Mouse (Mus musculus) hindbrain, embryonic 11.5 days (tissue): ENCODE data around the gene Hlcs. TPM values are rescaled to one million over a fixed set of nuclear protein-coding genes. Genes with fewer than 3 reads are reported as not detected.

Source experiments
- ATAC-seq: fragments of 200-750 bp; cut with Nextera tagmentation; 2 replicates; pipeline ENCODE4 v1.8.0; 2017; ENCODE audit warnings: mild to moderate bottlenecking, moderate TSS enrichment, moderate library complexity; ENCODE audit not compliant: low FRiP score
- DNase-seq: peaks from one replicate; pipeline ENCODE4 v3.0.0-alpha.2; 2015; ENCODE audit warnings: low spot score
- H3K27ac ChIP-seq: fragments of 300-500 bp; sonication (generic); 2 replicates; pipeline ENCODE4 v1.5.1; 2014; ENCODE audit warnings: mild to moderate bottlenecking, low read depth, low read length
- H3K27me3 ChIP-seq: fragments of 300-500 bp; sonication (generic); 2 replicates; pipeline ENCODE4 v1.6.1; 2014; ENCODE audit warnings: mild to moderate bottlenecking, low read length, moderate library complexity, mixed read lengths; ENCODE audit not compliant: control insufficient read depth, insufficient read depth
- H3K36me3 ChIP-seq: fragments of 300-500 bp; sonication (generic); 2 replicates; pipeline ENCODE4 v1.6.1; 2014; ENCODE audit warnings: mild to moderate bottlenecking, low read length, moderate library complexity, mixed read lengths; ENCODE audit not compliant: control insufficient read depth, insufficient read depth
- H3K4me1 ChIP-seq: fragments of 300-500 bp; sonication (generic); replicated peaks from 2 replicates; pipeline ENCODE4 v1.6.1; 2014; ENCODE audit warnings: low read length, mixed read lengths; ENCODE audit not compliant: control insufficient read depth, insufficient read depth
- H3K4me2 ChIP-seq: fragments of 300-500 bp; sonication (generic); replicated peaks from 2 replicates; pipeline ENCODE4 v1.6.1; 2014; ENCODE audit warnings: mild to moderate bottlenecking, low read depth, low read length
- H3K4me3 ChIP-seq: fragments of 300-500 bp; sonication (generic); 2 replicates; pipeline ENCODE4 v1.5.1; 2014; ENCODE audit warnings: low read depth, low read length
- H3K9ac ChIP-seq: fragments of 300-500 bp; sonication (generic); 2 replicates; pipeline ENCODE4 v1.6.1; 2014; ENCODE audit warnings: low read depth, low read length
- H3K9me3 ChIP-seq: fragments of 300-500 bp; sonication (generic); 2 replicates; pipeline ENCODE4 v1.6.1; 2016; ENCODE audit warnings: low read length; ENCODE audit not compliant: control insufficient read depth
- WGBS: fragments of 180-500 bp; shearing (Covaris S2); extraction: QIAGEN DNeasy Blood & Tissue Kit; methylation state at CpG from one replicate; pipeline ENCODE4 v1.1.7; 2014; 5-methylcytosine and 5-hydroxymethylcytosine counted together
- polyA plus RNA-seq: library from polyadenylated mRNA; unstranded; fragments of >200 nt; fragmentation: Nextera tagmentation; extraction: Ambion mirVana; gene quantifications from 2 replicates; pipeline ENCODE4 v1.2.1, GENCODE M21; 2014

Gene Hlcs
- polyA plus RNA-seq, 1 experiment from 2014 or later: 8.9 TPM

DNA sequence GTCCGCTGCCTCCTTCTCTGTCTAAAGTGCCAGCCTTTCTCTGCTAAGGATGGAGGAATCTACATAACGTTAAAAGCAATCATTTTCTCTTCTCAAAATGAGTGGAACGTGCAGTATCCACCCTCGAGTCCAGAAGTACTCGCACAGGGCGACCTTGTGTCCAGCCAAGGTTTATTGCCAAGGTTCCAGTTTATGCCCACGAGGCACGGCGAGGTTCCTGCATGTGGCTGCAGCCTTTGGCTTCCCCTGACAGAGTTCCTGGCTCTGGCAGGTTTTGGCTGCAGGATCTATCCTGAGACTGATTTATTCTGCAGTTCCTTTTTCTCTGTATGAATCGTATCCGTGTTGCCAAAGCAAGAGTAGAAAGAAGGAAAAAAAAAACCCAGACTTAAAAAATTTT lies 150.3 kb downstream of the Hlcs start:
- no peaks in the 10 kb centered on the region for H3K36me3 ChIP-seq
- no peak overlapping the region for H3K27ac ChIP-seq
- no peak overlapping the region for H3K9ac ChIP-seq
- no peaks in the 10 kb centered on the region; the same call in 1 of the 2 replicates for H3K4me1 ChIP-seq
- WGBS: 89% methylated on average over 11 of the region's 11 CpGs
- H3K4me3 ChIP-seq: no peak overlapping the region
- DNase-seq (no peak), ATAC-seq (no peak)
- H3K27me3 ChIP-seq: no peaks in the 10 kb centered on the region
- no peak overlapping the region for H3K4me2 ChIP-seq
- no peaks in the 10 kb centered on the region for H3K9me3 ChIP-seq

DNA sequence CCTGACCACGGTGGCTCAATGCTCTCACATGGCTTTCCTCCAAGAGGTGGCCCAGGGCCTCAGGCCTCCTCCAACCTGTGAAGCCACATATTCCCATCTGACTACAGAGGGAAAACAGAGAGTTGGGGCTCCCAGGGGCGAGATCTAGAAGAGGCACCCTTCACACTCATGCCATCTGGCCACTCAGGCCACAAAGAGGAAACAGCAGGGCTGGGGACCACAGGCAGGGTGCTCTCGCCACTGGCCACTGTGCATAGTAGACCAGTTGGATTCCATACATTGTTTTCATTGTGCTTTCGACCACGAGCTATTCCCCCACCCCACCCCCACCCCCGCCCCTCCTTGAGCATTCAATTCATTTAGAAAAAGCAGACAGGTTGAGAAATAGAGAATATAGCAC lies 151.4 kb downstream of the Hlcs start:
- no peak overlapping the region for H3K27ac ChIP-seq
- 32% methylated on average over 6 of the region's 6 CpGs for WGBS
- no peaks in the 10 kb centered on the region for H3K27me3 ChIP-seq
- no peak overlapping the region for H3K4me2 ChIP-seq
- no peaks in the 10 kb centered on the region for H3K9me3 ChIP-seq
- no peak overlapping the region for H3K4me3 ChIP-seq
- no peak overlapping the region for H3K9ac ChIP-seq
- no peaks in the 10 kb centered on the region; the same call in 1 of the 2 replicates for H3K4me1 ChIP-seq
- ATAC-seq (no peak), DNase-seq (no peak)
- H3K36me3 ChIP-seq: no peaks in the 10 kb centered on the region

DNA sequence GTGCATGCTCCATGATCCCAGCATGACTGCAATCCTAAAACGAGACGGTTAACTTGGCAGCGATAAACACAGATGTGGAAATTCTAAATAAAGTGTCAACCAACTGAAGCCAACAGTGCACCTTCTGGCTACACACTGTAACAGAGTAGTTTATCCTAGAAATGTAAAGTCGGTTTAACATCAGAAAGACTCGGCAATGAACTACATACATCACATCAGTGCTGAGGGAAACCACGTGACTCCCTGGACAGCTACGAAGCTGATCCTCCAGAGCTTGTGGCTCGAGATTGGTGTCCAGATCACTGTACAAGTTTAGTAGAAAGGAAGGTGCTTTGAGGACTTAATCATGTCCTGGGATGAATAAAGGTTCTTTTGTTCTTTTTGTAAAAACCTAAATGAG lies 155.6 kb downstream of the Hlcs start:
- no peaks in the 10 kb centered on the region for H3K36me3 ChIP-seq
- DNase-seq: no peak
- H3K9ac ChIP-seq: no peak overlapping the region
- ATAC-seq: no peak
- H3K9me3 ChIP-seq: no peaks in the 10 kb centered on the region
- H3K4me2 ChIP-seq: no peak overlapping the region
- peaks cover 9% of the 10 kb centered on the region for H3K4me1 ChIP-seq
- 85% methylated on average over 8 of the region's 8 CpGs for WGBS
- H3K27ac ChIP-seq: no peak overlapping the region
- no peak overlapping the region for H3K4me3 ChIP-seq
- H3K27me3 ChIP-seq: peaks cover 2% of the 10 kb centered on the region

DNA sequence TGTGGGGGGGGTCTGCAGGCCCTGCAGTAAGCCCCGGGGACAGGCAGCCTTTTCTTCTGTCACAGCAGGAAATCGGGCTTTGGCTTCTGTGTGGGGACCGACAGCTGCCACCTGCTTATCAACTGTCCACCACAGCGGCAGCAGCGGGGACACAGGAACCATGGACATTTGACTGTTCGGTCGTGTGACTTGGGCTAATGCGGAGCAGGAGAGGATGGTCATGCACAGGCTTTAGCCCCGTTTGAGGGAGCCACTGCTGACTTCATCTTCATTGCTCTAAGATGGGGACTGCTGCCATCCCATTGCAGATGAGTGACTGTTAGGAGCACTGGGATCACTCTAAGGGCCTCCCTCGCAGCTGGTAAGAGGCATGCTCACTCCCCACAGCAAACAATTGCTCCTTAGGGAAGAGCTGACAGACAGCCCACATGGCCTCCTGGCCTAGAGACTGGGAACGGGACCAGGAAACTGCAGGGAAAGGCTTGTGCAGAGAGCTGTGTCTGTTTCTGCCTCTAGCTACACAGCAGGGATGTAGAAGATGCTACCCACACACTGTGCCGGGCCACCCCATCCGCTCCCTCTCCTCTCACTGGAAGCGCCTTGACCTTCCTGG lies 158.2 kb downstream of the Hlcs start:
- no peak overlapping the region for H3K4me2 ChIP-seq
- no peaks in the 10 kb centered on the region for H3K9me3 ChIP-seq
- H3K27me3 ChIP-seq: peaks cover 2% of the 10 kb centered on the region
- 20% methylated on average over 14 of the region's 14 CpGs for WGBS
- no peak overlapping the region for H3K27ac ChIP-seq
- H3K4me1 ChIP-seq: peaks cover 10% of the 10 kb centered on the region
- no peaks in the 10 kb centered on the region for H3K36me3 ChIP-seq
- DNase-seq (peak; percentile 39), ATAC-seq (peak; percentile 62)
- 0 out of 2 replicates have a peak overlapping the region, but pooled peaks have one; percentile 13 for H3K9ac ChIP-seq
- H3K4me3 ChIP-seq: no peak overlapping the region

DNA sequence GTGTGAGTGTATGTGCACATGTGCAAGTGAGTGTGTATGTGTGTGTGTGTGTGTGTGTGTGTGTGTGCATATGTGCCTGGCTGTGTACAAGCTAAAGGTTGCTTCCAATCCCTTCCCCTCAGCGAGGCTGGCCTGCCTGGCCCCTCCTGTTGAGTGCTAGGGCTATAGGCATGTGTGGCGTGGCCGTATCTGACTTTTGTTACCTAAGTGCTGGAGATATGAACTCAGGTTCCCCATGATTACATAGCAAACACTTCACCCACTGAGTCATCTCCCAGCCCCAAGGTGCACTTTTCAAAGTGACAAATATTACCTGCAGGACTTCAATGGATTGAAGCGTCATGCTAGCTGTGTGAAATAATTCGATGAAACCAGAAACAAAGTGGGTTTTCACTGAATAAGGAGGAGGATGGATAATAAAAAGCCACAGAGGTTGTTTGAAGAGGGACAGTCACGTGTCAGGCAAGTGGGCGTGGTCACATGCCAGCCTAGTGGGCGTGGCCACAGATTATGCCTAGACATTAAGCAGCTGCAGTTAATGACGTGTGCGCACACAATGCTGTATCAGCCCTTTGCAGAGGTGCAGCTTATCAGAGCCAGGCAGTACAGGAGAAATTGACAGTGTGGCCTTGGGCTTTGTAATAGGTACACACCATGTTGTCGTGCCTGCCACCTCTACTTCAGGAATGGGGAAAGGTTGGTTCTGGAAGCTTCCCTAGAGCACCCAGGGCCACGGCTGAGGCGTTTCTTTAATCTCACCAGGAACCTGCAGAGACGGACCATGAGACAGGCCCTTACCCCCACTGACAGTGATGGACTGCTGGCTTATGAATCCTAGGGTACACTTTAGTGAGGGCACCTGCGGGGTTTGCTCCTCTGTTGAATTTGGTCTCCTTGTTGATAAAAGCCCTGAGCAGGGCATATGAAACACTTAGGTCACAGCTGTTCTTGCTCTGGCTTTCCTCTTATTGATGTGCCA lies 163.0 kb downstream of the Hlcs start:
- ATAC-seq (no peak), DNase-seq (no peak)
- H3K4me2 ChIP-seq: no peak overlapping the region
- 82% methylated on average over 15 of the region's 15 CpGs for WGBS
- no peaks in the 10 kb centered on the region for H3K36me3 ChIP-seq
- no peak overlapping the region for H3K27ac ChIP-seq
- peaks cover 10% of the 10 kb centered on the region for H3K4me1 ChIP-seq
- no peaks in the 10 kb centered on the region for H3K9me3 ChIP-seq
- H3K9ac ChIP-seq: no peak overlapping the region
- H3K4me3 ChIP-seq: no peak overlapping the region
- H3K27me3 ChIP-seq: peaks cover 2% of the 10 kb centered on the region; the same call in 1 of the 2 replicates

DNA sequence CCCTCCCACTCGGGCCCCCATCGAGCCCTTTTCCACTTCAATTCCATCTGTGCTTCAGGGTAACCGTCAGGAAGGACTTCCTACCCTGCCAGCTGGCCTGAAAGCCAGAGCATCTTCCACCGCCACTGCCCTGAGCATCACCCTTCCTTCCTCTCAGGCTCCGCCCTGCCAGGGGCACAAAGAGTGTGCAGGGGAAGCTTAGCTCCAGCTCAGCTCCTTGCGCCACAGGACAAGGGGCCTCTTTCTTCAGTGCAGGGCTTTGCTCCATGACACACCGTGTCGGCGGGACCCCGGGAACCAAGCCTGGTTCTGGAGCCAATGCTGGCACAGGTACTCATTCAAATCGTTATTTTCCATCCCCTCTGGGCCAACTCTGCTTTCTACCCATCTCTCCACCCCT lies 165.2 kb downstream of the Hlcs start:
- H3K27ac ChIP-seq: no peak overlapping the region
- peak; percentile 43 for DNase-seq
- H3K9me3 ChIP-seq: no peaks in the 10 kb centered on the region
- 45% methylated on average over 11 of the region's 11 CpGs for WGBS
- H3K36me3 ChIP-seq: no peaks in the 10 kb centered on the region
- ATAC-seq: no peak
- H3K9ac ChIP-seq: no peak overlapping the region
- 0 out of 2 replicates have a peak, but pooled peaks cover 5% of the 10 kb centered on the region for H3K4me1 ChIP-seq
- no peak overlapping the region for H3K4me2 ChIP-seq
- no peaks in the 10 kb centered on the region for H3K27me3 ChIP-seq
- H3K4me3 ChIP-seq: no peak overlapping the region

DNA sequence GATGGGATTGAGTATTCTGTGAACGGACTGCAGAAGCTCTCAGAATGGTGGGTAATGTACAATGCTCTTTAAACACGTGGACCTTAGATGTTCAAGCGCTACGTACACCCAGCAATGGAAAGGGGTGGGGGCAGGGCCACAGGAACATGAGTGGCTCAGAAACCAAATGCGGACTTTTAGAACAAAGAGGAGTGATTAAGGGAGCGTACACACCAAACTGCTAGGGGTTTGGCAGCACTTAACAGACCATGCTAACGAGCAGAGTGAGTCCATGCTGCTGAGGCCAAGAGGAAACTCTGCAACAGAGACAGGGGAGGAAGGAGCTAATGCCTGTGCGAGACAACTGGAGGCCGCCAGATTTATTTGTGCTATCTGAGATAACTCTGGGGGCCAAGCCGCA lies 170.0 kb downstream of the Hlcs start:
- Histone ChIP-seq H3K36me3 (no peaks in the 10 kb centered on the region), H3K27me3 (no peaks in the 10 kb centered on the region), H3K4me1 (no peaks in the 10 kb centered on the region; the same call in 1 of the 2 replicates), H3K4me3 (no peak overlapping the region), H3K9ac (no peak overlapping the region), H3K4me2 (no peak overlapping the region), H3K9me3 (no peaks in the 10 kb centered on the region), H3K27ac (no peak overlapping the region)
- ATAC-seq: no peak
- DNase-seq: peak; percentile 20
- WGBS: 42% methylated on average over 10 of the region's 10 CpGs

DNA sequence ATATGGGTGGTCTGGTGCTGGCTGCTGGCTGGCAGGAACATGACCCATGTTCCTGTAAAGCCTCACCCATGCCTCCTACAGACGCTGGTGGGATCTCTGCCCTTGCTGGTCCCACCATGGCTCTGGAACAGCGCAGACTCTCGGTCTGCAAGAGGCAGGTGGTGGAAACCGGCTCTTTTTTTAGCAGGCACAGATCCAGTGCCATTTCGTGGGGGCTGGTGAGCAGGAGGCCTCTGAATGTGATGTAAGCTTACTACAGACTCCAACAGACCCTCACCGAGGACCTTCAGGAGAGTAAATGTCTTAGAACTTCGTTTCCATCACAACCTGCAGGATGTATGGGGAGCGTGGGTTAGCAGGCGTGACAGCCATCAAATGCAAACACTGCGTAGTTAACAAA lies 172.6 kb downstream of the Hlcs start:
- DNase-seq: no peak
- no peaks in the 10 kb centered on the region for H3K27me3 ChIP-seq
- H3K4me3 ChIP-seq: no peak overlapping the region
- no peak overlapping the region for H3K27ac ChIP-seq
- no peak overlapping the region for H3K9ac ChIP-seq
- no peak overlapping the region for H3K4me2 ChIP-seq
- WGBS: 79% methylated on average over 10 of the region's 10 CpGs
- H3K36me3 ChIP-seq: no peaks in the 10 kb centered on the region
- no peaks in the 10 kb centered on the region for H3K9me3 ChIP-seq
- no peaks in the 10 kb centered on the region; the same call in 1 of the 2 replicates for H3K4me1 ChIP-seq
- ATAC-seq: no peak
